Mouse (Mus musculus): Measurements from ENCODE around the gene Frzb. TPM values are rescaled to one million over a fixed set of nuclear protein-coding genes. Genes with fewer than 3 reads are reported as not detected.
"Not testable (repeated sequence)": the region's sequence is repeated elsewhere in the genome, so short reads cannot be mapped to it uniquely, and the experiment has no call there.

Frzb gene
- 0.39 and 0.43 TPM in 2 replicates for polyA plus RNA-seq (2012; rRNA removed)

DNA sequence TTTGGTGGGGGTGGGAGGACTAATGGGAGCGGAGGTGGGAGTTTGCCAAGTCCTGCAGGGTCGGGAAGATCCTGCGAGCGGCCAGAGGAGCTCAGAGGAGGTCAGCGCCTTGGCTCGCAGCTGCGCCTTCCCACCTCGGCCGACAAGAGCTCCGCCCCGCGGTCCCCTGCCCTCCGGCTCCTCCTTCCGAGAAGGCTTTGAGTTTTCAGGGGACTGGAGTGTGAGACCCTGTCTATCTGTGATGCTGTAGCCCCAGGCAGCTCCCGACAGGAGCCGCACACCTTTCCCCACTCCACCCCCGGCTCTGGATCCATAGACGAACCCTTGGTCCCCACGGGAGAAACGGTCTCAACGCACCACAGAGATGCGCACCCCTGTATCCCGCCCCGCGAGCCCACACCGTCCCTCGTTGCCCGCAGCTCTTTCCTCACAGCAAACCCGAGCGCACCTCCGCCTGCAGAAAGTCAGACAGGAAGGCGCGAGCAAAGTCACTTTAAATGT is at the start of gene Frzb:
Frzb (minus strand) TSS at position 335 of the 501 bp plus-strand sequence.
- no peak for DNase-seq (ENCODE audit: low read depth)

DNA sequence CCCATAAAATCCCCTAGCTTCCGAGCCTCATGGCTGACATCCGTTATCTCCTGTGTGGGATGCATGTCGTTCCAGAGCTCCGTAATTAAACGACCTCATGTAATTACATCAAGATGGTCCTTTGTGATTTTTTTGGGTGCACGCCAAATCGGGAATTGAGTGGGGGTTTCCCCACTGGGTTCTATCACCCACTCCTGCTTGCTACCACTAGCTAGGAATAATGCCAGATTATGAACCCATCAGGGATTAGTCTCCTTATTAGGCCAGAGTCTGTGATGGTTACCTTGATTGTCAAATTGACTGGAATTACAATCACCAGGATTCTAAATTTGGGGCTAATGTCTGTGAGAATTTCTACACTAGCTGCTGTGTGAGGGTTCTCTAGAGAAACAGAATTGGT is 47.9 kb upstream of the Frzb start:
- DNase-seq (ENCODE audit: low read depth): not testable (repeated sequence)

DNA sequence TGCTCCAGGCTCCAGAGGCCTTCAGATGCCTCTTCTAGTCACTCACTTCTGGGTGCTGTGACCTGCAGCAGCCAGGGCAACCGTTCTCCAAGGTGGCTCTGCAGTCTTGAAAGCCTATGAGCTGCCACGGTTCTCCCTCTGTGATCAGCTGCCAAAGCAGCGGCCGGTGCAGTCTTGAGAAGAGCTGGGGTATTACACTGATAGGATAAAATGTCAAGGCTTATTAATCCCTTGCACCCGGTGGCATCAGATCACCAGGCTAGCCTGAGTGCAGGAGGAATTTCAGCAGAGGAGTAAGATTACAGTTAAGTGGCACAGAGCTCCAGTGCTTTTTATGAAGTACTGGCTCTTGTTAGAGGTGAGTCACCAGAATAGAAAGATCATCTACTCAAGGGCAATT is 39.4 kb upstream of the Frzb start:
- DNase-seq (ENCODE audit: low read depth): no peak

DNA sequence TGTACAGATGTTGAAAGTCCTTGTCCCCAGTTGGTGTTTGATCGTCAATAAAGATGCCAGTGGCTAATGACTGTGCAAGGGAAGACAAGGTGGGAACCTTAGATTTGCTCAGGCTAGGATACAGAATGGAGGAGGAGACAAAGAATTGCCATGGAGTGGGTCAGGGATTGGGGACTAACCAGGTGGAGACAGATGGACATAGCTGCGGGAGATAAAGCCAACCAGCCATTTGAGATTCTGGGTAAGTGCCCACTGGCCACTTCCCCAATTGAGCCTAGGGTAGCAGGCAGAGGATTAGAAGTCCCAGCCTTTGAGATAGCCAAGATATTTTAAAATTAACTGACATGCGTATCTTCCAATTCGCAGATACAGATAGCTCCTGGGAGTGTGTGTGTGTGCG is 37.5 kb upstream of the Frzb start:
- no peak for DNase-seq (ENCODE audit: low read depth)

DNA sequence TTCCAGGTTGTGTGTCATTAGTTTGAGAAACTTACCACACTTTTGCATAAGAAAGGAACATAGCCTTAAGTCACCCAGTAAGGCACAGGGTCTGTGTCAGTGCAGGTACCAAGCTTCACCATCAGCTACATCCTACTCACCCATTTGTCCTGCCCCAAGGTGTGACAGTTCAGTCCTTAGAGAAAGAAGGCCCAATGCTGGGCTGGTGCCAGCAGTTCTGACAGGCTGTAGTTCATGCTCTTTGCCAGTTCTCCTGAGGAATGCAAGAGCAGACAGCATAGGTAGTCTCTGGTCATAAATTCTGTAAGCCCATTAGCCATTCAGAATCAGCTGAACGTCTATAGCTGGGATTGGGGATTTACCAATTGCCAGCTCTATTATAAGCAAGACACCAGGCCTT is 28.4 kb upstream of the Frzb start:
- DNase-seq (ENCODE audit: low read depth): no peak

DNA sequence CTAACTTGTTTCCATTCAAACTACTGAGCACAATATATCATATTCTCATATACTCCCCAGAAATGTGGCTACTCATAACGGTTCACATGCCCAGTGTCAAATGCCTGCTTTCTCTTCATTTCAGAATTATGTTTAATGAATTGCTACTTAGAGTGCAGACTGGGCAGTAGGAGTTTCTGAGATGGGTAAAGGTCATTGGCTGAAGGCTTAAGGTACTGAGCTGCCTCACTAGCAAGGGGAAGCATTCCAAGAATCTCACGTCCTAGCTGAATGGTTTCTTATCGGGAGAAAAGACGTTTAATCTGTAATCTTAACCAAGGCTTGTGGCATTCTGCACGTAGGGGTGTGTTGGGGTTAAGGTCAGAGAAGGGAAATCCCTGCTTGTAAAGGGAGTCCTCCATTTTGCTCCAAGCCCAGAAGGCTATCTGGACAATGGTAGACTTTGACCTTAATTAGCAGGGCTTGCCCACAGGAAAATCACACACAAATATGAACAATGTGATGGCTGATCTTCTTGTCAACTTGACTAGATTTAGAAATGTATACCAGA is 26.9 kb upstream of the Frzb start:
- DNase-seq (ENCODE audit: low read depth): no peak

DNA sequence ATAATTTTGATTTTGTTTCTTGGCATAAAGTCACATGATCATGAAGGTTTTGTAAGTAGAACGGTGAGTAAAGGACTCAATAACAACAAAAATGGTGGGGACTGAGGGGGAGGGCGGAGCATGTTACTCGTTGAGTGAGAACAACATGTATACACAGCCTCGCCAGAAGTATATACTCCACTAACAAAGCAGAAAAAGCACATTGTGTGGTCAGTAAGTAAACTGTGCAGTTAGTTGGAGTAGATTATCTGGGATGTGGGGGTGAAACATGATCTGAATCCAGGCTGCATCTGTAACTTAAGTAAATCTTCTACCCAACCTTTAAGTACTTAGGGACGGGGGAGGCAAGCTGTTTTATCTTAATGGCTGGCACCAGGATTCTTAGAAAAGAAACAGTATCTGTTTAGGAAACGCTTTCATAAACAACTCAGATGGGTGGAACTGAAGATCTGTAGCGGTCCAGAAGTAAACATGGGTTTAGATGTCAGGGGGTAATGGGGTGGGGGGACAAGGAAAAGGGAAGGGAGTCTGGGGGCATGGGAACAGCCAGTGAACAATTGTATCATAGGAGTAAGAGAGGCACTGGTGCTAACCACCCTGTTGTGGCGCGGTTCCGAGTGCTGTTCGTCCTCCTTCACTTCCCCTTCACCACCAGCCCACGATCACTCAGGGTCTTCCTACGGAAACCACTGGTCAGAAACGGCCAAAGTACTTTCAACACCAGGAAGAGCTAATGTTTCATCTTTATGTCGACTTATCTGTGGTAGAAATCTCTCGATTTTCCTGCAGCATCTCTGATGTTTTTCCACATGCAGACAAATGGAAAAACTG is 18.8 kb upstream of the Frzb start:
- DNase-seq (ENCODE audit: low read depth): no peak

DNA sequence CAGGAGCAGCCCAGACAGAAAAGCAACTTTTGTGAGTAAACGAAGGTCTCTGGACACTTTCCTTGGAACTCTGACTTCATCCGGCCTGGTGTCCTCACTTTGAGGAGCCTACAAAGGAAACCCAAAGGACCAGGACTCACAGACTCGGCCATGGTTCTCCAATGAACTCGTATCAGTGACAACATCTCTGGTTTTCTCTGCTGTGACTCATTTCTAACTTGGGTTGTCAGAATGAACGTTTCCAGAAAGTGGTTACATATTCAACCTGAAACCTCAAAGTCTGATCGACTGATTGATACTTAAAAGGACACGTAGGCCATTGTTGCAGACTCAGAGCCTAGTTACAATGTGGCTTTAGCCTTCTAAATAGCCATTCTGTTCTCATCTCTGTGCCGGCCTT is 14.4 kb upstream of the Frzb start:
- DNase-seq (ENCODE audit: low read depth): no peak

DNA sequence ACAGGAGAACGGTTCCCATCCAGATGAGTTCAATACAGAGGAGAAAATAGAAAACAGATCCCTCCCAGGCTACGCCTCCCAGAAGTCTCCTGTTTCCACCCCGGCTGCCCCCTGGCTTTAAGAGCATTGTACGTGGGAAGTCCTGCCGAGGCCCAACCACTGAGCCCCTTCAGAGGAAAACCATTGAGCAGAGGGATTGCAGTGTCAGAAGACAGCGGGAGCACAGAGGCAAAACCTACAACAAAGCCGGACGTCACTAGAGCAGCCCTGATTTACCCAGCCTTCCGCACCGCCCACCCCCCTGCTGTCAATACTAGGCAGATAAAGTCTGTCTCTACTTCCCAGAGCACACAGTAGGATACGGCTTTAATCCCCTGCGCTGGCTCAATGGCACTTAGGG is 806 bp upstream of the Frzb start:
- no peak for DNase-seq (ENCODE audit: low read depth)

DNA sequence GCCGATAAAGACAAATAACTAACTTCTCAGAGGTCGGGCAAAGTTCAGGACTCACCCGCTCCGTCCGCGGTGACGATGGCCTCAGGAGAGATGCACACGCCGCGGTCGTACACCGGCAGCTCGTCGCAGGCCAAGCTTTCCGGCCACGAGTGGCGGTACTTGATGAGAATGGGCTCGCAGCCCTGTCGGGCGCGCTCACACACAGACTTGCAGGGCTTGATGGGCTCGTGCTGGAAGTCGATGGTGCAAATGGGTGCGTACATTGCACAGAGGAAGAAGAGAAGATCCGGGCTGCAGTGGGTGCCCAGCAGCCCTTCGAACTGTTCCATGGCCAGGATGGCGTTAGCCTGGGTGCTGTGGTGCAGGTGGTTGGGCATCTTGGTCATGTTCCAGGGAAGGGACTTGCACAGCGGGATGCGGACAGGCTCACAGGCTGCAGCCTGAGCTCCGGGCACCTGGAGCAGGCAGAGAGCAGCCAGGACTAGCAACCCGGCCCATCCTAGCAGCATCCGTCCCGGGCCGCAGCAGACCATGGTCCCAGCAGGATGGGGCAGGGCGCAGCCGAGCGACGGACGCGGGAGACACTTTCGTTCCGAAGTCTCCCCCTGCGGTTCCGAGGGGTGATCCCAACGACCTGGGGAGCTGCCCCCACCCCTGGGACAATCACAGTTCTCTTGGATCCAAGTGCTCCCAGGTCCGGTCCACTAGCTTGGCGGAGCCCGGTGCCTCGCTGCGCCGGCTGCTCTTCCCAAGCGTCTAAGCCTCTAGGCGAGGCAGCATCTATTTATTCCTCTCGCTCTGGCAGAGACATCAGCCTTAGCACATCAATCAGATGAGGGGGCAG is 895 bp downstream of the Frzb start:
- DNase-seq (ENCODE audit: low read depth): no peak

DNA sequence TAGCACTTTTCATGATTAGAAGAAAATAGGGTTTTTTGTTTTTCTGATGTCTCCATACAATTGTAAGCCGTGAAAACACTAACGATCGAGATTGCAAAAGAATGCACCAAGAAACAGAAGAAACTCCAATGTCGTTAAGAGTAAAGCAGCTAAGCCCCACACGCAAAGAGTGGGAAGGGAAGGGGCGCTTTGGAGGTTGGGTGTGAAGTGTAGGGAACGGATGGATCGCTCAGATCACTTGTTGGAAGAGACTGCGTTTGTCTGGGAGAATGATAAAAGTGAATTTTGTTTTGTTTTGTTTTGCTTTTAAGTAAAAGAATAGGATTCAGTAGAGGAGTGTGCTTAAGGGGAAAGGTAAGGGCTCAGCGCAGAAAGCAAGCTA is 1.5 kb downstream of the Frzb start:
- DNase-seq (ENCODE audit: low read depth): no peak

DNA sequence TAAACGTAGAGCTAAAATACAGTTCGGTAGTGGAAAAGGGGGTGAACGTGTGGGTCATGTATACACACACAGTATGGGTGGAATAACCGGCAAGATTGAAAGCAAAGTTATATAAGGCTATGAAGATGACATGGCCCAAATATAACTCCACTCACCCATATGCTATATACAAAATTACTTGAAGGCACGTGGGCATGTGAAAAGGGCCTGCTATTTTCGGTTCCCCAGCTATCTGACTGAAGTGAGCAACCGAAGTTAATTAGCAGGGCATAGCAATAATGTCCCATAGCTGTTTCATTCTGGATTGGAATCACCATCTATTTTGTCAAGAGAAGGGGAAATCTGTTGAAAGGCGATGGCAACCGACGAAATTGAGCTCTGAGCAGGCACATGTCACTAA is 1.9 kb downstream of the Frzb start:
- DNase-seq (ENCODE audit: low read depth): no peak

DNA sequence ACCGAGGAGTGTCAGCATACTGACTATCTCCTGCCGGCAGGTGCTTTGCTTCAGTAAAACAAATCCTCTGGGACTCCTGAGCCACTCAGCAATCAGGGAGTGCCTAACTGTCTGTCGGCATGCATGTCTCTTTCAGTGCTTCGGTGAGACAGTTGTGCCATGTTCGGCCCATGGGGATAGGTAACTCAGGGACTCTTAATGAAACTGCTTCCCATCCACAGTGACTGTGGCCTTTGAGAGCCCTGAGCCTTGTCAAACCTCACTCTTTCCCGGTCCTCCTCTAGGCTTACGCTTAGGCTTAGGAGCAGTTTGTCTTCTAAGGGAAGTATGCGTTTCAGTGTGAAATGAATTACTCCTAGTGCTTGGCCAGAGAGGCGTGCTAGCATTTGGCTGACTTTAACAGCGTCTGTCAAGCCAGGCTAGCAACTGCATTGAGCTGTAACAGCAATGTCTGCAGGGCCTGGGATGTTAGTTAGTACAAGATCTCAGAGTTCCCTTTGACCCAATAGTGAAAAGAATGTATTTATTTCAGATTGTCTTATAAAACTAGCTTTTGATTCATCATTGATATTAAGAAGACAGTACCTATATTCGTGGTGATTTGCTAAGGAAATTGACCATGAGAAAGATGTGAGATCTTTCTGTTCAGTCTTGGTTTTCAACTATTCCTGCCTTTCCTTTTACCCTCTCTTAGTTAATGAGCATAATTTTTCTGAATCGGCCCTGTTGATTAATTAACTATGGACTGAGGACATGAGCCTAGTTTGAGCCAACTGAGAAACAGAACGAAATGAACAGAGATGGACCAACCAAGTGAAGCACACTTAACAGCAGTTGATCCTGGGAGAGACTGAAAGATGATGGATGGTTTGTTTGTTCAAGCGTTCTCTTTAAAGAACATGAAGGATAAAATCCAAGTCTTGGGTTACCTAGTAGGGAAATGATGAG is 2.7 kb downstream of the Frzb start:
- no peak for DNase-seq (ENCODE audit: low read depth)

DNA sequence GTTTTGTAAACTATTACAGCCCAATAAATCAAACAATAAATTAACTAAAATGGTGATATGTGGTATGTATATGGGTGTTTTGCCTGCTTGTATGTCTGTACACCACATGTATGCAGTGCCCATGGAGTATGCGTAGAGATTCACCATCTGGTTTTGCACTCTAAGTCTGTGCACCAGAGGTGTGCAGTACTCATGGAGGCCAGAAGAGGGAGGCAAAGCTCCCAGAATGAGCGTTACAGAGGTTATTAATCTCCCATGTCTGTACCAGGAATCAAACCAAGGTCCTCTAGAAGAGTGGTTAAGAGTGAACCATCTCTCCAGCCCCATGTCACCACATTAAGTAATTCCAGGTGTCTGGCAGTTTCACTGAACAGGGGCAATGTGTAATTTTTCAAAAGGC is 3.5 kb downstream of the Frzb start:
- DNase-seq (ENCODE audit: low read depth): no peak

DNA sequence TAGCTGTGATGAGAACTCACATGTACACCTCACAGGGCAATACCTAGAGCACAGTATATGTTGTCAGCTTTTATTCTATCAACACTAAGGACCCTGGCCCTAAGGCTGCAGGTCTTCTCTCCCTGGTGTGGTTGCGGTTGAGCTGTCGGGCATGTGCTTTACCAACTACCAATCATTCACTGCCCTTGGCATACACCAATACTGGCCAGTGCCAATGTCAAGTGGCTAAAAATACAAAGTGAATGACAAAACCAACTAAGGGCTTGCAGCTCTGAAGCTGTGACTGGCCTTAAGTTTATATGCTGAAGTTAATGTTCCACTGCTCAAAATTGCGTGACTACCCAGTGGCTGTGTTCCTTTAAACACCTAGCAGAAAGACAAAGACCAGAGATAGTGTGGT is 6.0 kb downstream of the Frzb start:
- DNase-seq (ENCODE audit: low read depth): no peak

DNA sequence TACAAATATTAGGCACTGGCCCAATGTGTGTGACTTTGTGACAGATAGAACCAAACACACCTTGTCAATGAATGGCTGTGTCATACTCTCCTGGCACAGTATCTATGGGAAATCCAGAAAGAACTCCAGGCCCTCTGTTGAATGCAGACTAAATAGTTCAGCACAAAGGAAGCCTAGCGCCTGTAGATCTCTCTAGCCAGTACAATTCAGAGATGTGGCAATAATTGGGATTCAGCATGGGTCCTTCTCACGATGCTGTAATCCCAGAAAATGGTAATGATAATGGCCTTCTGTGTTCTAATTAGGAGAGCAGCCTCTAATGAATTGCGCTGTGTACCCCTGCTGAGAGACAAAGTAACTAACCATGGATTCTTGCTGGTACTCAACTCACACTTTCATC is 8.6 kb downstream of the Frzb start:
- no peak for DNase-seq (ENCODE audit: low read depth)

DNA sequence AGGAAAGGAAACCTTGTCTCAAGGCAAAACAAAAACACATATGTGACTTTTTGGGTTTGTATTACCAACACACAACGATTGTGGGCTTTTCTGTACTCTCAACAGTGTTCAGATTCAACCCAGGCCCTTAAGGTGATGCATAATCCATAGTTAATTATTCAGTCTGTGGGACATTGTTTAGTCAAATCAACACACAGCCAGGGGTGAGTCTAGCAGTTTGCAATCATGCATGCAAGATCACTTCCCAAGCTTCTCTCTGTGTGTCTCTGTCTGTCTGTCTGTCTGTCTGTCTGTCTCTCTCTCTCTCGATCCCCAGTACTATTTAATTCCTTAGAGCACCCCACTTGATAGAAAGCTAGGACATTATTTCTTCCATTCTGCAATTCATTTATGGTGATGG is 10.0 kb downstream of the Frzb start:
- no peak for DNase-seq (ENCODE audit: low read depth)

DNA sequence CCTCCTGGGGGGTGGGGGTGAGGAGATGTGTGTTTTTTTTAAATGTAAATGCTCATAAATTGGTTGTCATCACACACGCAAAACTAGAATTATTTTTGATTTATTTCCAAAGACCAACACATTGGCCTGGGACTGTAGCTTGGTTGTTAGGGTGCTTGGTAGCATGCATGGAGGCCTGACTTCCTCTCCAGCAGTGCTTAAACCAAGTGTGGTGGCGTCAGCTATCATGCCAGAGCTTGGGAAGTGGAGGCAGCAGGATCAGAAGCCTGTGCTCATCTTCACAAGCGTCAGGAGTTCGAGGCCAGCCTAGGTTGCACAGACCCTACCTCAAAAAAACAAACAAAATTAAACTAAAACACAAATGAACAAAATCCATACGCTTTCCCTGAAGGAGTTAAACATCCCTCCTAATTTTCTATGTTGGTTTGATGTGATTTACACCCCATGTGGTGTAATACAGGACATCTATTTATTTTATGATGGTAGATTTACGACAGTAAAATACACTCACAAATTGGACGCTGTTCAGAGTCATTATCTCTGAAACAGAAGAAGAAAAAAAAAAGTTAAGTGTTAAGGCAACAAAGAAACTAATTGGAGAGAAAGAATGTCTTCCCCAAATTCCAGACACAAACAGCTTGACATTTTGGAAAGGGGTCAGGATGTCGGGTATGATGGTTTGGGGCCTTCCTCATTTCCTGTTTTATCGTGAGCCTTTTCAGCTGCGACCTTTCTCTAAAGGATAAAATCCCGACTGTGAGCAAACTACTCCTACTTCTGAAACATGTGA is 12.4 kb downstream of the Frzb start:
- DNase-seq (ENCODE audit: low read depth): no peak

DNA sequence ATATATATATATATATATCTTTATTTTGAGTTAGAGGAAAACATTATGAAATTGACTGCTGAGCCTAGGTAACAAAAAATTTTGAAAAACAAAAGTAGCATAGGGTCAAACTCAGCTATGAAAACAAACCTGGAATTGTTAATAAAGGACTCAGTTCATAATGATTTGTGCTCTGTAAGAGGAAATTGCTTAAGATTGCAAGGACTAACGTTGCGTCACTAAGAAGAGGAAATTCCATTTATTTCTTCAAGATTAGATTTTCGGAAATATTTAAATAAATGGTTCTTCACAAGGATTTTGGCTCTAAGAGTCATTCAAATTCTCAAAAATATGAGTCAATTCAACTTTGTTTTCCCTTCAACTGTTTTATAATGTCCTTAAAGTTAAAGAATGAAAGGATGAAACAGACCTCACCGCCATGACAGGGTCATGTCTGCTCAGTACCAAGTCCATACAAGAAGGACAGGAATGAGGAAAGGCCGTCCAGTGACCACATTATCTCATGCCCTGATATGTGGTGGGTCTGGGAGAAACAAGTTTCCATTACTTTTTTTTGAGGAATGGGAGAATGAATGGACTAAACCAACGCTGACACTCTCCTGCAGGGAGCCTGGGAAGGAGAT is 14.1 kb downstream of the Frzb start:
- no peak for DNase-seq (ENCODE audit: low read depth)

DNA sequence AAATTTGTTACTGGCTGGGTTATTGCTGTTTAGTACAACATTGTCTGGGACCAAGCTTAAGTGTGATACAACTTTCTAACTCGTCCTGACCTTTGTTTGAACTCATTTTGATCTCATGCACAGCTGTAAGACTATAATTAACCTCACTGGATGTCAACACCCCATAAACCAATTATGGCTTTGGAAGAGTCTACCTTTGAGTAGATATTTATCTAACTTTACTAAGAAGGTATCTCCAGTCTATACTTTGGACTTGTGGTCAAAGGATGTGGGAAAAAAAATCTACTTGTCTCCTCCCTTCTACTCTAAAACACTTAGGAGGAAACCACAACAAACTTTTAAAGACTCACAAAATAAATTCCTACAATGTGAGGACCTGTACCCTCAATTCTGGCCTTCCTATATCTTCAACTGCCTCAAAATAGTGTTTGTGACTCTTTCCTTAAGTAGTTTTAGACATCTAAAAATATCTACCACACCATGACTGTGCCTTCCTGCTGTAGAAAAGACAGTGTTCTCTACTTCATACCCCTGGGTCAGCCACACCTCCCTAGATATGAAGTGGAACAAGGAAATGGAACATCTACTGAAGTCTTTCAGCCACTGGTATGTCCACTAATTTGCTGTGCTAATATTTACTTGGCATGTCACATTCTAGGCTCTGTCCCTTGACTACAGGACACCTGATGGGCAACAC is 16.9 kb downstream of the Frzb start:
- DNase-seq (ENCODE audit: low read depth): no peak

All from gonadal fat pad, adult 2 months (tissue).